Comparison of ENCODE assay signal across 9 mouse cellular contexts in genomic region chr13:54789561-54790397, GRCm38 (mm10). TPM values are rescaled to one million over a fixed set of nuclear protein-coding genes. Genes with fewer than 3 reads are reported as not detected.
A peak's percentile ranks its signal among the peaks of the same experiment; 100 is the strongest.
DNase-seq lines count a peak whose midpoint lies in the region; TF ChIP-seq lines count a peak whose summit lies in the region.
"Had no signal": no experiment of that assay in that cellular context is flagged by ENCODE, and none has a peak within 500 bp of the region (broad histone marks: within the 10 kb centered on the region; RNA-seq: fewer than 3 reads in every experiment).

No protein-coding gene starts in this region.

- no peaks in the 10 kb centered on the region for H3K4me1 ChIP-seq in bone marrow, adult 2 months (ENCODE audit: control insufficient read depth, insufficient read depth, low read length)
- peaks cover 34% of the 10 kb centered on the region for H3K4me1 ChIP-seq in forebrain, embryonic 10.5 days

- no peak for TF ChIP-seq CTCF in bone marrow, adult 2 months (IDR thresholded peaks at IDR 0.05; ENCODE audit: control insufficient read depth, insufficient read depth, low read length)

- peak; percentile 78 to 87 for DNase-seq in adrenal gland, adult (ENCODE audit: inconsistent age in 2 of 2, low spot score in 1 of 2)
- DNase-seq in adrenal gland, postnatal 4 days (ENCODE audit: low spot score in 2 of 2), result no peak
- DNase-seq in forebrain, embryonic 10.5 days (ENCODE audit: extremely low spot score, low spot score), result peak; percentile 46
- DNase-seq in heart, postnatal 25 days (ENCODE audit: low spot score), result peak; percentile 29
- DNase-seq in layer of hippocampus, postnatal 10 days (ENCODE audit: low spot score in 2 of 2), result peak; percentile 51 to 62
- peak; percentile 49 to 70 for DNase-seq in right cerebral cortex, postnatal 36 days (ENCODE audit: low spot score in 2 of 2)

- 3% methylated on average over 38 of the region's 38 CpGs for WGBS in bone marrow, adult 2 months
- 1% methylated on average over 38 of the region's 38 CpGs for WGBS in forebrain, embryonic 10.5 days
- WGBS in macrophage (ENCODE audit: missing documents), result 3% methylated on average over 34 of the region's 38 CpGs

- no peak overlapping the region; the same call in 1 of the 2 replicates for H3K27ac ChIP-seq in bone marrow, adult 2 months (ENCODE audit: control insufficient read depth, insufficient read depth, low read depth, low read length, poor library complexity)
- H3K27ac ChIP-seq in forebrain, embryonic 10.5 days, result peak overlapping the region; percentile 76
- H3K27ac ChIP-seq in macrophage, result no peak overlapping the region

- H3K4me3 ChIP-seq in bone marrow, adult 2 months (replicated peaks; ENCODE audit: control insufficient read depth, low read depth, low read length), result peak overlapping the region; percentile 68
- H3K4me3 ChIP-seq in forebrain, embryonic 10.5 days, result peak overlapping the region; percentile 67
- peak overlapping the region; percentile 43 for H3K4me3 ChIP-seq in macrophage (ENCODE audit: inconsistent target)

- H3K79me2 ChIP-seq in macrophage (ENCODE audit: inconsistent target), result no peaks in the 10 kb centered on the region

- H3K36me3 ChIP-seq in forebrain, embryonic 10.5 days (replicated peaks), result no peaks in the 10 kb centered on the region
- H3K36me3 ChIP-seq in macrophage (ENCODE audit: inconsistent target), result no peaks in the 10 kb centered on the region

- TF ChIP-seq POLR2A in bone marrow, adult 2 months (IDR thresholded peaks at IDR 0.05; ENCODE audit: borderline replicate concordance, control insufficient read depth, low read depth, low read length), result no peak

- intact Hi-C loops in heart, postnatal 25 days (cut with DNase I), result no loop called here

- H3K9me3 ChIP-seq in forebrain, embryonic 10.5 days, result no peaks in the 10 kb centered on the region

- peaks cover 76% of the 10 kb centered on the region for H3K27me3 ChIP-seq in forebrain, embryonic 10.5 days (ENCODE audit: poor library complexity, severe bottlenecking)

RNA-seq across cellular contexts. Expression of gene Tspan17, which starts 0.6 kb away (rescaled TPM):
- 10 to 100 TPM; 33.0 to 38.4 TPM for total RNA-seq in adrenal gland, postnatal 4 days (2021)
- polyA plus RNA-seq in bone marrow, adult 2 months (2011; ENCODE audit: insufficient read depth, insufficient read length, low replicate concordance, missing spikeins), result 11.8 and 12.0 TPM in 2 replicates
- 7.9 and 9.5 TPM in 2 replicates for polyA plus RNA-seq in forebrain, embryonic 10.5 days (2016; fragmentation: Nextera tagmentation; extraction: Ambion mirVana)
- 10 to 100 TPM in 1 of 2 experiments, 1 to 10 TPM in 1; 8.6 to 12.3 TPM for total RNA-seq in heart, postnatal 25 days (2021)
- total RNA-seq in layer of hippocampus, postnatal 10 days (2021), result 10 to 100 TPM; 85.6 to 92.1 TPM
- total RNA-seq in macrophage (2018; cell fraction: chromatin; rRNA removed), result 10 to 100 TPM in 17 of 26 experiments, 1 to 10 TPM in 9; 3.9 to 39.6 (median 12.4) TPM
- 10 to 100 TPM; 21.5 to 35.5 (median 26.2) TPM for total RNA-seq in macrophage (2018; cell fraction: cytosol; rRNA removed)
- total RNA-seq in macrophage (2018; cell fraction: nucleus; rRNA removed), result 10 to 100 TPM in 23 of 26 experiments, 1 to 10 TPM in 3; 9.0 to 33.6 (median 15.5) TPM
- 17.2 to 33.2 TPM (median 27.1 TPM) in 3 replicates for polyA plus RNA-seq in macrophage (2018)

RNA-seq across cellular contexts. Expression of gene Eif4e1b, which starts 6.0 kb away (rescaled TPM):
- total RNA-seq in adrenal gland, postnatal 4 days (2021), result not detected
- polyA plus RNA-seq in bone marrow, adult 2 months (2011; ENCODE audit: insufficient read depth, insufficient read length, low replicate concordance, missing spikeins), result 3.1 TPM in 1 of 2 replicates, not detected in the other
- not detected in 2 replicates for polyA plus RNA-seq in forebrain, embryonic 10.5 days (2016; fragmentation: Nextera tagmentation; extraction: Ambion mirVana)
- total RNA-seq in heart, postnatal 25 days (2021), result not detected
- not detected for total RNA-seq in layer of hippocampus, postnatal 10 days (2021)
- total RNA-seq in macrophage (2018; cell fraction: chromatin; rRNA removed), result not detected
- total RNA-seq in macrophage (2018; cell fraction: cytosol; rRNA removed), result not detected
- not detected for total RNA-seq in macrophage (2018; cell fraction: nucleus; rRNA removed)
- not detected in 3 replicates for polyA plus RNA-seq in macrophage (2018)
- total RNA-seq: layer of hippocampus, adult 18-20 months had no signal

RNA-seq across cellular contexts. Expression of gene Sncb, which starts 23.4 kb away (rescaled TPM):
- total RNA-seq in adrenal gland, postnatal 4 days (2021), result 1 to 10 TPM; 3.9 to 4.7 TPM
- polyA plus RNA-seq in bone marrow, adult 2 months (2011; ENCODE audit: insufficient read depth, insufficient read length, low replicate concordance, missing spikeins), result not detected in 2 replicates
- 1.1 and 1.8 TPM in 2 replicates for polyA plus RNA-seq in forebrain, embryonic 10.5 days (2016; fragmentation: Nextera tagmentation; extraction: Ambion mirVana)
- total RNA-seq in heart, postnatal 25 days (2021), result not detected
- total RNA-seq in layer of hippocampus, postnatal 10 days (2021), result 100 to 1,000 TPM; 503 to 525 TPM
- not detected for total RNA-seq in macrophage (2018; cell fraction: chromatin; rRNA removed)
- total RNA-seq in macrophage (2018; cell fraction: cytosol; rRNA removed), result not detected
- total RNA-seq in macrophage (2018; cell fraction: nucleus; rRNA removed), result not detected
- not detected in 3 replicates for polyA plus RNA-seq in macrophage (2018)

RNA-seq across cellular contexts. Expression of gene Gprin1, which starts 40.1 kb away (rescaled TPM):
- total RNA-seq in adrenal gland, postnatal 4 days (2021), result 10 to 100 TPM; 10.4 to 10.5 TPM
- not detected in 2 replicates for polyA plus RNA-seq in bone marrow, adult 2 months (2011; ENCODE audit: insufficient read depth, insufficient read length, low replicate concordance, missing spikeins)
- polyA plus RNA-seq in forebrain, embryonic 10.5 days (2016; fragmentation: Nextera tagmentation; extraction: Ambion mirVana), result 0.56 and 0.57 TPM in 2 replicates
- not detected for total RNA-seq in heart, postnatal 25 days (2021)
- total RNA-seq in layer of hippocampus, postnatal 10 days (2021), result 100 to 1,000 TPM; 204 TPM
- not detected for total RNA-seq in macrophage (2018; cell fraction: chromatin; rRNA removed)
- total RNA-seq in macrophage (2018; cell fraction: cytosol; rRNA removed), result under 1 TPM in 1 of 26 experiments, not detected in 25; under 0.01 TPM
- total RNA-seq in macrophage (2018; cell fraction: nucleus; rRNA removed), result not detected
- not detected in 3 replicates for polyA plus RNA-seq in macrophage (2018)

Comparison
In these comparisons a context has a peak if more than half of its experiments do, and no peak if none do; other contexts are left out.
1. DNase-seq: peak in adrenal gland, adult (2 of 2), forebrain, embryonic 10.5 days (single experiment), heart, postnatal 25 days (single experiment), layer of hippocampus, postnatal 10 days (2 of 2) and right cerebral cortex, postnatal 36 days (2 of 2); none in adrenal gland, postnatal 4 days (0 of 2).
2. RNA of gene Sncb, which starts 23.4 kb away (total RNA-seq): 503 to 525 TPM in layer of hippocampus, postnatal 10 days; 3.9 to 4.7 TPM in adrenal gland, postnatal 4 days and not detected in heart, postnatal 25 days; every median in the first group is over 10 times any median in the second.
3. Peak in every context shown above with its lines, with median percentiles within 50 percentile points of each other: H3K4me3 ChIP-seq.